Mouse (Mus musculus): ENCODE data around the gene Gpank1. TPM values are rescaled to one million over a fixed set of nuclear protein-coding genes. Genes with fewer than 3 reads are reported as not detected.
A peak's percentile ranks its signal among the peaks of the same experiment; 100 is the strongest.

The Gpank1 gene
- total RNA-seq, 2 experiments from 2014 or later: 6.3 to 9.5 TPM

GRCm38 (mm10) chr17:35126206-35126611 lies 5.0 kb downstream of the Gpank1 start, which contains the start of gene D17H6S53E:
D17H6S53E (plus strand) TSS chr17:35126373.
- intact Hi-C loops (cut with DNase I): no loop called here

GRCm38 (mm10) chr17:35127017-35127416 lies 5.8 kb downstream of the Gpank1 start:
- DNase-seq (ENCODE audit: low spot score): no peak
- intact Hi-C loops (cut with DNase I): no loop called here

More at GRCm38 (mm10) chr17:35126206-35126611, 5.0 kb downstream of the Gpank1 start, which contains the start of gene D17H6S53E:
- DNase-seq (ENCODE audit: low spot score): peak; percentile 67

GRCm38 (mm10) chr17:35128996-35129395 lies 7.7 kb downstream of the Gpank1 start:
- no peak for DNase-seq (ENCODE audit: low spot score)
- intact Hi-C loops (cut with DNase I): no loop called here

- intact Hi-C loops (cut with DNase I): no loop called here
- no peak for DNase-seq (ENCODE audit: low spot score)
Measured at GRCm38 (mm10) chr17:35131038-35131437, 9.8 kb downstream of the Gpank1 start.

GRCm38 (mm10) chr17:35131500-35132173 lies 10.4 kb downstream of the Gpank1 start, which contains the start of gene Apom:
Apom (minus strand) TSS chr17:35132050.
- intact Hi-C loops (cut with DNase I): no loop called here
- no peak for DNase-seq (ENCODE audit: low spot score)

GRCm38 (mm10) chr17:35132174-35132560 lies 10.9 kb downstream of the Gpank1 start:
- intact Hi-C loops (cut with DNase I): no loop called here

GRCm38 (mm10) chr17:35133517-35133916 lies 12.3 kb downstream of the Gpank1 start:
- DNase-seq (ENCODE audit: low spot score): no peak
- intact Hi-C loops (cut with DNase I): no loop called here

More at GRCm38 (mm10) chr17:35132174-35132560, 10.9 kb downstream of the Gpank1 start:
- no peak for DNase-seq (ENCODE audit: low spot score)

GRCm38 (mm10) chr17:35134801-35135590 lies 13.7 kb downstream of the Gpank1 start, which contains the start of gene Bag6:
Bag6 (plus strand) TSS chr17:35135178.
- intact Hi-C loops (cut with DNase I): no loop called here
- peak; percentile 91 for DNase-seq (ENCODE audit: low spot score)

- no peak for DNase-seq (ENCODE audit: low spot score)
- intact Hi-C loops (cut with DNase I): no loop called here
Measured at GRCm38 (mm10) chr17:35135591-35136320, 14.5 kb downstream of the Gpank1 start.

- no peak for DNase-seq (ENCODE audit: low spot score)
- intact Hi-C loops (cut with DNase I): loop anchor here (2.0 kb wide), 1 partner anchor 24 kb away; no protein-coding TSS in a partner anchor
Measured at GRCm38 (mm10) chr17:35139269-35139668, 18.0 kb downstream of the Gpank1 start.

GRCm38 (mm10) chr17:35140490-35140996 lies 19.3 kb downstream of the Gpank1 start:
- intact Hi-C loops (cut with DNase I): no loop called here
- DNase-seq (ENCODE audit: low spot score): no peak

GRCm38 (mm10) chr17:35141971-35142370 lies 20.7 kb downstream of the Gpank1 start:
- intact Hi-C loops (cut with DNase I): no loop called here
- no peak for DNase-seq (ENCODE audit: low spot score)

- no peak for DNase-seq (ENCODE audit: low spot score)
- intact Hi-C loops (cut with DNase I): no loop called here
Measured at GRCm38 (mm10) chr17:35146139-35146538, 24.9 kb downstream of the Gpank1 start.

GRCm38 (mm10) chr17:35147348-35147747 lies 26.1 kb downstream of the Gpank1 start:
- DNase-seq (ENCODE audit: low spot score): no peak
- intact Hi-C loops (cut with DNase I): no loop called here

GRCm38 (mm10) chr17:35147922-35148639 lies 26.8 kb downstream of the Gpank1 start:
- no peak for DNase-seq (ENCODE audit: low spot score)
- intact Hi-C loops (cut with DNase I): no loop called here

- intact Hi-C loops (cut with DNase I): no loop called here
- DNase-seq (ENCODE audit: low spot score): no peak
Measured at GRCm38 (mm10) chr17:35152121-35152520, 30.9 kb downstream of the Gpank1 start.

GRCm38 (mm10) chr17:35153077-35153476 lies 31.8 kb downstream of the Gpank1 start:
- intact Hi-C loops (cut with DNase I): no loop called here
- DNase-seq (ENCODE audit: low spot score): no peak

GRCm38 (mm10) chr17:35153931-35154330 lies 32.7 kb downstream of the Gpank1 start:
- intact Hi-C loops (cut with DNase I): no loop called here
- DNase-seq (ENCODE audit: low spot score): no peak

GRCm38 (mm10) chr17:35154616-35155015 lies 33.4 kb downstream of the Gpank1 start:
- intact Hi-C loops (cut with DNase I): no loop called here

More at GRCm38 (mm10) chr17:35154616-35155015, 33.4 kb downstream of the Gpank1 start:
- no peak for DNase-seq (ENCODE audit: low spot score)
